Mouse (Mus musculus) urinary bladder, postnatal 36 days (tissue): ENCODE data around the gene Vezf1.

ENCODE experiments used
- DNase-seq, 2 experiments: peaks; one replicate each; pipeline ENCODE4 v3.0.0; 2022; ENCODE audit warnings: low spot score in 2 of 2, mixed read lengths in 1 of 2

The Vezf1 gene

GRCm38 (mm10) chr11:88123731-88124130, 55.7 kb downstream of the Vezf1 start:
- DNase-seq = no peak

- DNase-seq = no peak
Observed at GRCm38 (mm10) chr11:88125483-88125882, 57.4 kb downstream of the Vezf1 start.

GRCm38 (mm10) chr11:88126306-88126793, 58.3 kb downstream of the Vezf1 start:
- no peak for DNase-seq

GRCm38 (mm10) chr11:88128461-88128860, 60.4 kb downstream of the Vezf1 start:
- no peak for DNase-seq

- no peak for DNase-seq
Observed at GRCm38 (mm10) chr11:88129281-88129680, 61.2 kb downstream of the Vezf1 start.

GRCm38 (mm10) chr11:88129935-88130334, 61.9 kb downstream of the Vezf1 start:
- DNase-seq = no peak

GRCm38 (mm10) chr11:88131847-88132246, 63.8 kb downstream of the Vezf1 start:
- peak in 1 of 2 experiments; percentile 68 for DNase-seq
